12 mouse cellular contexts compared by ENCODE assay signal in the genomic region with DNA sequence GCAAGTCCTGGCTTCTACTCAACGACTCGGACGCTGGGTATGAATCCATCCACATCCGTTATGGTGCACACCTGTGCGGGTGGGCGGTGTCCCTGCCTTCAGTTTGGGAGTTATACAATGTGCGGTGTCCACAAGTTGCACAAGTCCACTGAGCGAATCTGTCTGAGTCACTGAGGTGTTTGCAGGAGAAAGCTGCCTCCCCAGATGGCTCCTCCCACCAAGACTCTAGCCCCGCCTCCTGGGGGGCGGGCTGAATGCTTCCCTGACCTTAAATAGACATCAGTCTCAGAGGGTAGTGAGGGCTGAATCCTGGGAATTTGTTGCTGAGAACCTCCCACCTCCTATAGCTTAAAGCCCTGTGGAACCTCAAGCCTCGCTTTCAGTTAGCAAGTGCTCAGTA. TPM values are rescaled to one million over a fixed set of nuclear protein-coding genes. Genes with fewer than 3 reads are reported as not detected.
DNase-seq lines count a peak whose midpoint lies in the region; TF ChIP-seq lines count a peak whose summit lies in the region.
"Had no signal": no experiment of that assay in that cellular context is flagged by ENCODE, and none has a peak within 500 bp of the region (broad histone marks: within the 10 kb centered on the region; RNA-seq: fewer than 3 reads in every experiment).

No protein-coding gene starts in this region.

- H3K4me1 ChIP-seq in lung, adult 2 months (ENCODE audit: control insufficient read depth, insufficient read depth, low read length) = no peaks in the 10 kb centered on the region
- no peaks in the 10 kb centered on the region; the same call in 1 of the 2 replicates for H3K4me1 ChIP-seq in cerebellum, adult 2 months (ENCODE audit: control insufficient read depth, insufficient read depth, low read length)
- H3K4me1 ChIP-seq in embryonic facial prominence, embryonic 10.5 days = no peaks in the 10 kb centered on the region
- H3K4me1 ChIP-seq: forebrain, embryonic 12.5 days had no signal

- no peaks in the 10 kb centered on the region for H3K9me3 ChIP-seq in embryonic facial prominence, embryonic 10.5 days
- H3K9me3 ChIP-seq: forebrain, embryonic 12.5 days had no signal

- no peak for TF ChIP-seq CTCF in lung, adult 2 months (IDR thresholded peaks at IDR 0.05; ENCODE audit: insufficient read depth, low read length)
- TF ChIP-seq CTCF in cerebellum, adult 2 months (IDR thresholded peaks at IDR 0.05; ENCODE audit: borderline replicate concordance, insufficient read depth, low read depth, low read length) = no peak

- DNase-seq in 416B (ENCODE audit: low read depth) = peak; percentile 8
- DNase-seq in R1 (ENCODE audit: low read depth, low spot score) = peak; percentile 89
- DNase-seq in kidney, adult 9 months = peak; percentile 36
- peak; percentile 37 for DNase-seq in lung, adult 2 months
- no peak for DNase-seq in cerebellum, adult 2 months
- DNase-seq in ovary, adult 18-20 months (ENCODE audit: low spot score) = no peak
- no peak for DNase-seq in embryonic facial prominence, embryonic 10.5 days (ENCODE audit: low spot score)
- no peak for DNase-seq in cerebellum, adult 18-20 months
- DNase-seq: cerebellum, adult 9-11 months; heart, adult 2 months; layer of hippocampus, adult 9-11 months had no signal

- H3K27me3 ChIP-seq in cerebellum, adult 2 months (ENCODE audit: control insufficient read depth, insufficient read depth, low read length) = no peaks in the 10 kb centered on the region; the same call in 1 of the 2 replicates
- no peaks in the 10 kb centered on the region for H3K27me3 ChIP-seq in embryonic facial prominence, embryonic 10.5 days (replicated peaks; ENCODE audit: low read depth, poor library complexity, severe bottlenecking)
- H3K27me3 ChIP-seq: forebrain, embryonic 12.5 days had no signal

- H3K36me3 ChIP-seq in embryonic facial prominence, embryonic 10.5 days (replicated peaks) = no peaks in the 10 kb centered on the region
- H3K36me3 ChIP-seq: forebrain, embryonic 12.5 days had no signal

- H3K27ac ChIP-seq in cerebellum, adult 2 months (ENCODE audit: insufficient read depth, low read length) = no peak overlapping the region
- H3K27ac ChIP-seq in embryonic facial prominence, embryonic 10.5 days (replicated peaks) = no peak overlapping the region
- H3K27ac ChIP-seq: forebrain, embryonic 12.5 days; heart, adult 2 months had no signal

- no peak for TF ChIP-seq POLR2A in lung, adult 2 months (IDR thresholded peaks at IDR 0.05; ENCODE audit: borderline replicate concordance, extremely low read depth, low read depth, low read length)
- TF ChIP-seq POLR2A in cerebellum, adult 2 months (IDR thresholded peaks at IDR 0.05; ENCODE audit: borderline replicate concordance, insufficient read depth, low read length) = no peak

- no peak overlapping the region for H3K4me3 ChIP-seq in lung, adult 2 months (replicated peaks; ENCODE audit: extremely low read depth, low read depth, low read length)
- no peak overlapping the region for H3K4me3 ChIP-seq in cerebellum, adult 2 months (replicated peaks; ENCODE audit: insufficient read depth, low read depth, low read length)
- no peak overlapping the region for H3K4me3 ChIP-seq in embryonic facial prominence, embryonic 10.5 days
- H3K4me3 ChIP-seq: forebrain, embryonic 12.5 days; heart, adult 2 months had no signal

- WGBS in lung, adult 2 months = 85% methylated on average over 11 of the region's 11 CpGs
- 94% methylated on average over 11 of the region's 11 CpGs for WGBS in cerebellum, adult 2 months
- 93% methylated on average over 11 of the region's 11 CpGs for WGBS in embryonic facial prominence, embryonic 10.5 days

RNA-seq across cellular contexts. Expression of gene Ctnnb1, which starts 35.6 kb away (rescaled TPM):
- polyA plus RNA-seq in lung, adult 2 months (2012; rRNA removed) = 149 and 203 TPM in 2 replicates
- 222 and 255 TPM in 2 replicates for polyA plus RNA-seq in cerebellum, adult 2 months (2012; rRNA removed)
- 584 and 637 TPM in 2 replicates for polyA plus RNA-seq in embryonic facial prominence, embryonic 10.5 days (2016; fragmentation: Nextera tagmentation; extraction: Ambion mirVana)

Comparison
In these comparisons a context has a peak if more than half of its experiments do, and no peak if none do; other contexts are left out.
1. DNase-seq: peak in 416B (single experiment), R1 (single experiment), kidney, adult 9 months (single experiment) and lung, adult 2 months (single experiment); none in cerebellum, adult 2 months (0 of 2), ovary, adult 18-20 months (single experiment), embryonic facial prominence, embryonic 10.5 days (single experiment) and cerebellum, adult 18-20 months (0 of 2).